Mouse (Mus musculus): ENCODE data around the gene Bsph1. TPM values are rescaled to one million over a fixed set of nuclear protein-coding genes. Genes with fewer than 3 reads are reported as not detected.
"Not testable (repeated sequence)": the region's sequence is repeated elsewhere in the genome, so short reads cannot be mapped to it uniquely, and the experiment has no call there.

The Bsph1 gene
- under 1 TPM in 1 of 2 experiments, not detected in 1; 0.44 TPM for total RNA-seq (2021)
- long read RNA-seq, experiment 1 = 0 reads
- long read RNA-seq, experiment 2 = 0 reads

DNA sequence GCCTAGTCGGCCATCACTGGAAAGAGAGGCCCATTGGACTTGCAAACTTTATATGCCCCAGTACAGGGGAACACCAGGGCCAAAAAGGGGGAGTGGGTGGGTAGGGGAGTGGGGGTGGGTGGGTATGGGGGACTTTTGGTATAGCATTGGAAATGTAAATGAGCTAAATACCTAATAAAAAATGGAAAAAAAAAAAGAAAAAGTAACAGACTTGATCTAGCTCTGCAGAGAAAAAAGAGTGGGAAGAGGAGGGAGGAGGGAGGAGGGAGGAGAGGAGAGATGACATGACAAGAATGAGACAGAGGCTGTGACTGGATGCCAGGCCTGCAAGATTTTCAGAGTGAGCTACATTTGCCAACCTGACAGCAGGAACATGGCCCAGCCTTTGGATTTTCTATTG lies at the start of gene Bsph1:
TSS of gene Bsph1 (plus strand) at position 301 of the 400 bp plus-strand sequence.
- H3K4me3 ChIP-seq; H3K27ac ChIP-seq; intact Hi-C loops (cut with DNase I); DNase-seq (ENCODE audit: extremely low spot score in 1 of 2, low spot score in 2 of 2): not testable (repeated sequence)

DNA sequence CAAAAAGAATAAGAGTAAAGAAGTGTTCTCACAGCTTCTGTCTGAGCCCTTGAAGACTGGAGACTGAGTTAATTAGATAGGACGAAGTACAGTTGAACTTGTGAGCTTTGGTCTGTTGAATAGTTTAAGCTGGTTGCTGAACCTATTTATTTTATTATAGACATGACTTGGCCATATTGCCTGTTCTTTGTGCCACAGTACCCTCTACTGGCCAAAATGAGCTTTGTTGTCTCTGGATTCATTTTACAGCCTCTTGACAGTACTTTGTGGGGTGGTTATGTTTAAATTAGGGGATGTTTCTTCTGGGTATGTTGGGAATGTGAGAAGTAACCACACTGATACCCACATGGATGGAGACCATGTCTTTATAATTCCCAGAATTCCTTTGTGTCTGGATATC lies 60.9 kb downstream of the Bsph1 start:
- peak; percentile 65 for TF ChIP-seq CTCF (IDR thresholded peaks at IDR 0.05)
- no peak overlapping the region for H3K4me3 ChIP-seq
- no peak overlapping the region for H3K27ac ChIP-seq
- intact Hi-C loops (cut with DNase I) = loop anchor here (2.0 to 5.0 kb wide), 2 partner anchors 439 to 454 kb away; no protein-coding TSS in a partner anchor
- DNase-seq (ENCODE audit: extremely low spot score in 1 of 2, low spot score in 2 of 2) = peak; percentile 11 to 21

Other genes with a start within 250 kb of the Bsph1 start
- not detected for gene Vmn1r89, start 237.8 kb upstream of the Bsph1 start, total RNA-seq (2021)
- 1 to 10 TPM; 7.7 to 9.9 TPM for gene Lig1, start 173.6 kb upstream of the Bsph1 start, total RNA-seq (2021)
- 10 to 100 TPM; 15.7 to 16.5 TPM for gene Zswim9, start 172.1 kb upstream of the Bsph1 start, total RNA-seq (2021)
- gene Pla2g4c, start 126.2 kb upstream of the Bsph1 start, total RNA-seq (2021) = under 1 TPM in 1 of 2 experiments, not detected in 1; 0.79 TPM
- gene Cabp5, start 52.7 kb upstream of the Bsph1 start, total RNA-seq (2021) = 1 to 10 TPM in 1 of 2 experiments, under 1 TPM in 1; 0.56 to 1.9 TPM
- not detected for gene Bsph2, start 120.2 kb downstream of the Bsph1 start, total RNA-seq (2021)
- not detected for gene Sult2a5, start 173.1 kb downstream of the Bsph1 start, total RNA-seq (2021)

Measured in left cerebral cortex, adult 2 months (tissue).